Mouse (Mus musculus) retina, postnatal 7 days (tissue): ENCODE results near the gene Olfr16.

Experiments used
- DNase-seq: peaks from one replicate; pipeline ENCODE4 v3.0.0-alpha.2; 2012; ENCODE audit warnings: low read depth, low spot score

Gene Olfr16

DNA sequence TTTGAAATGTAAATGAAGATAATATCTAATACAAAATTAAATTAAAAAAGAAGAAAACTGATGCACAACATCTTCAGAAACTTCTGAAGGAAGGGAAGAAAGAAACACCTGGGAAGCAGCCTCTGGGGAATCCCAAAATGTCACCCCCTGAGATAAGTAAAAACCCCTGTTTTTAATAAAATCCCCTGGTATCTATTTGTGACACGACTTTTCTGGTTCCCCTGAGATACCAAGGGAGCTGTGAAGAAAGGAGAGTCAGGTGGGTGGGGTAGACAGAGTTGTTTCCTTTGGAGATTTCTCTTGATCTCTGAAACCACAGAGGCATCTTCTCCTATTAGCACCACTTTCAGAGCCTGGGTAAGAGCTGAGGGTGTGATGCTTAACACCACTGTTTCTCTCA is at the start of gene Olfr16:
Gene Olfr16, plus strand, starts transcription at position 250 of the 400 bp plus-strand sequence.
- DNase-seq, result no peak

DNA sequence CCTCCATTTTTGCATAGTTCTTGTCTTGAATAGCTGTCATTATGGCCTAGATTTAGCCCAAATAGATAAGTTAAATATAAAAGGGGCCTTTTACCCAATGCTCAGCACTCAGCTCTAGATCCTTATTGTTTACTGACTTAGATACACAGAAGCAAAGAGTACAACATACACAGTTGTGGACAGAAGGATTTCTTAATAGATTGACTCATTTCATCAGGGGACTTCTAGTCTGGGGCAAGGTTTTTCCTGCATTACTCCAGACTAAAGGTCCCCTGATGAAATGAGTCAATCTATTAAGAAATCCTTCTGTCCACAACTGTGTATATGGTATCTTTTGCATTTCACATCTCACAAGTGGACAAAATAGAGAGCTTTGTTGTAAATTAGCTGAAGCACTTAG is 46.9 kb upstream of the Olfr16 start:
- DNase-seq, result no peak

DNA sequence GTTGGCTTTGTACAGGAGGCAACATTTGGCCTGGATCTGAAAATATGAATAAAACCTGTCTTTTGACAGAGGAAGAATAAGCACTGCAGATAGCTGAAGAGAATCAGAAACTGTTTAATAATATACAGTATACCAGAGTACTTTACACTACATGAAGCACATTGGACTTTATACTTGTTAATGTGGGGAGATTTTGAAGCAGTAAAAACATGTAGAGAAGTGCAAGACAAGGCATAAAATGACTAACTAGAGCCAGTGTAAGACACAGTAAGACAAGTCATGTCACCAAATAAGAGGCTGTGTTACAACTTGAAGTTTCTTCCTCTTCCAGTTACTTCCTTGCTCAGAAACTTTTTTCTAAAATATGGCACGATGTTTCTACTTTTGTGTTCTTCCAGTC is 33.1 kb upstream of the Olfr16 start:
- DNase-seq, result no peak

DNA sequence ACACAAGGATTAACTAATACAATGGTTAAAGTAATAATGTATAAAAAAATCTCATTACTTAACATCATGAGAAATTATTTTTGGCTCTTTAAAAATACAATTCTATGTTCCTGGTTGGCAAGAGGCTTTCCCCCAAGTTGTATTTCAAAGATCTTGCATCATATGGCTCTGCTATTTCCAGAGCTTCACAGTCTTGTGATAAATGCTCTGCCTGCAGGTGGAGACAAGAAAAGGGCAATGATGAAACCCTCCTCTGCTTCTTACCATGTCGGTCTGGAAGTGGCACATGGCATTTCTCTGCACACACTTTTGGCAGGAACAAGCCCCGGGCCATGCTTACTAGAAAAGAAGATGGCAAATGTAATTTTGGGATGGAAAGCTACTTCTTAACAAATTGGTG is 31.8 kb upstream of the Olfr16 start:
- DNase-seq, result no peak

DNA sequence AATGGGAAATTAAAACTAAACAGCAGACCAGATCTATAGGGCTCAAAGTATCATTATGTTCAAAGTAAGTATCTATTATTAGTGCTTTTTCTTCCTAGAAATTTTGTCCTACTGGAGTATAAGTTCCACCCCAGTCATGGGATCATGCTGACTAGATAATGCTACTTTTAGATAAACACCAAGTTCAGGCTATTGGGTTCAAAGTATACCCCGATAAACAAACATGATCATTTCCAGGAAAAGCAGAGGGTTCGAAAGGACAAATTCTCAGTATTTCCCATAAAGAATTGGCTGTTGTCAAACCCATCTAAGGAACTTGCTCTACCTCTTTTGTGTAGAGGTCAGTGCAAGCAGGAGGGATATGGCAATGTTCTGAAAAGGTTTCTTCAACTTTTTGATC is 18.0 kb upstream of the Olfr16 start:
- DNase-seq, result no peak

DNA sequence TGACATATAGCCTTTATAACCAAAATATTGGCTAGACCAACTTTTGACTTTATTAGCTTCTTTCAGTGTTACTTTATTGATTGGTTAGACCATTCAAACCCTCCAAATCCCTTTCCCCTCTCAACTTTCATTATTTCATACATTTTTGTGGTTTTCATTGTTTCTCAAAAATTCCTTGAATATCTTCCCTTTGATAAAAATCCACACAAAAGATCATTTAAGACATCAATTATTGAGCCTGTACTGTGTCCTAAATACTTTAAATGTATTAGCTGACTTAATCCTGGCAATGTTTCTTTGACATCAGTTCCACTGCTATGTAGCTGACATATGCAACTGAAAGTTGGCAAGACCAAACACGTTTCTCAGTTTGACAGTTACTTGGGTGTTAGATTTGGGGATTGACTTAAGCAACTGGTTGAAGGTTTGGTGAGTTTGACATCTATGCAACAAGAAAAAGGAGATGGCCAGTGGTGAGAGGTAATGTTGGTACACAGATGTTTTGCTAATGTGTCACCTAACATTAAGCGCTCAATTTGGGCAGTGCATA is 1.0 kb downstream of the Olfr16 start:
- no peak for DNase-seq

DNA sequence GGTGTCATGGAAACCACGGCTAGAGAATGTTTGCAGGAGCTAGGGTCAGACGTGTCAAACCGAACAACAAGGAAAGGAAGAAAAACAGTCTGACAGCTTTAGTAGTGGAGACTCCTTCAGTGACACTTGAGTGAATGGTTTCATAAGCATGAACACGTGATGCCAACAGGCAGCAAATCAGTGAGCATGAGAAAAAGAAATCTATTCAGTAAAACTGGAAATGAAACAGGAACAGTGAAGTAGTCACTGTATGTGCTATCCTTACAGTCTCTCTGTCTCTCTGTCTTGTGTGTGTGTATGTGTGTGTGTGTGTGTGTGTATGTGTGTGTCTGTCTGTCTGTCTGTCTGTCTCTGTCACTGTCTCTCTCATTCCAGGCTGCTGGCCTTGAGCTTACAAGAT is 5.2 kb downstream of the Olfr16 start:
- no peak for DNase-seq

DNA sequence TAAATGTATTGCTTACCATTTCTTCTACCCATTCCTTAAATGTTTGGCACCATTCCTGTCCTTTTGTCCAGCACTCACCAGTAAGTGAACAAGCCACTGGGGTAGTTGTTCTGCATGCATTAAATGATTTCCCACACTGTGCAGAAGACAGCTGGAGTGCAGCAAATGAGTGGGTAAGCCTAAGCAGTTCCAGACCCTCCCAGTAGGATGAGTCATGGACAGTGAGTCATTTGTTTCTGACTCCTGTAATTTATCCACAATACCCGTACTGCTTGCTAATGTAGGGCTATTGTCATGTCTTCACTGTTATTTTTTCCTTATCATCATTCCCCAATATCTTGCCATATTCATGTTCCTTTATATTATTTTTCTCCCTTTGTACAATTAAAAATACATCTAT is 10.2 kb downstream of the Olfr16 start:
- no peak for DNase-seq

DNA sequence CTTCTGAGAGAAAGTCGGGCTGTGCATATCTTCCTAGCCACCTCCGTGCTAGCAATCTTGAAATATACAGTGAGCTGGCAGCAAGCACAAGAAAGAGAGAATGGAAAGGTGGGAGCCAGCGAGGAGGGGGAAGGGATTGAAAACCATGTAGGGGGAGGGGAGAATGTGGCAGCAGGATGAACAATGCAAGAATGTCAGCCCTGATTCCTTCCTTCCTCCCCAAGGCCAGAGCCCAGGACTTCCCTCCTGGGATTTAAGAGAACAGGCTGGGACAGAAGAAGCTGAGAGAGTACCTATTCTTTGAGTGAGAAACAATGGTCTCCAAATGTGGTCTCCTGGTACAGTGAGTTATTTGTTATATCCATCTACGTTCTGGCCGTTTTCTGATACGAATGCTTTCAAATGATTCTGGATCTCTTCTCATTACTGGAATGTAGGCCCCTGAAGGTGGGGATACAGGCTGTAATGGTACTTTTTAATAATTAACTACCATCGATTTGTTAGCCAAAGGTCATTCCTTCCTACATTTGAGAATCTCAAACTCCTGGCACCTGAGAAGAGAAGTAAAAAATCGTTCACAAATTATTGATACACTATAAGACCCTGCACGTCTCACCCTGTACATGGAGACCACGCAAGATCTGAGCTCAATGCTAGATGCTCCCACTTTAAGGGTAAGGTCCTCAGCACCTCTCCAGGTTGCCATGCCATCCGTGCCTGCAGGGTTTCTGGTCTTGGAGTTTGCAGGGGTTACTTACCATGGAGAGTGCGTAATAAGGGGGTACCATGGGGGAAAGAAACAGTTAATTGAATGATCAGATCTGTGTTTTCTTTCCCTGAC is 39.8 kb downstream of the Olfr16 start:
- no peak for DNase-seq

DNA sequence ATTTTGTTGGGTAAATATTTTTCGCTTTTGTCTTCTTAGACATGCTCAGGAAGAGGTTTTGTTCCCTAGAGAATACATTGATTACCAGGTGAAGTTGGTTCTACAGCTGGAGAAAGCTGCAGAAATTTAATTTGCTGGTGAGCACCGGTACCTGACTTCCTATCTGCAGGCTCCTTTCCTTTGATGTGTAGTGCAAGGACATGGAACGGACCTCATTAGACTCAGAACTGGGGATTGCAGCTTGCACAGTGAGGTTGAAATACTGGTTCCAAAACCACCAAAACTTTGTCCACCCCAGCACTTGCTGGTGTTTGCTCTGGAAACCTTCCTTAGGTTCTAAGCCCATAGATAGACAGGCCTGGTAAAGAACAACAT is 40.4 kb downstream of the Olfr16 start:
- no peak for DNase-seq
